Mouse (Mus musculus): ENCODE results near the gene Ccl28. TPM values are rescaled to one million over a fixed set of nuclear protein-coding genes. Genes with fewer than 3 reads are reported as not detected.
"Not testable (repeated sequence)": the region's sequence is repeated elsewhere in the genome, so short reads cannot be mapped to it uniquely, and the experiment has no call there.

Gene Ccl28
- polyA plus RNA-seq, 1 experiment from 2014 or later = not detected

DNA sequence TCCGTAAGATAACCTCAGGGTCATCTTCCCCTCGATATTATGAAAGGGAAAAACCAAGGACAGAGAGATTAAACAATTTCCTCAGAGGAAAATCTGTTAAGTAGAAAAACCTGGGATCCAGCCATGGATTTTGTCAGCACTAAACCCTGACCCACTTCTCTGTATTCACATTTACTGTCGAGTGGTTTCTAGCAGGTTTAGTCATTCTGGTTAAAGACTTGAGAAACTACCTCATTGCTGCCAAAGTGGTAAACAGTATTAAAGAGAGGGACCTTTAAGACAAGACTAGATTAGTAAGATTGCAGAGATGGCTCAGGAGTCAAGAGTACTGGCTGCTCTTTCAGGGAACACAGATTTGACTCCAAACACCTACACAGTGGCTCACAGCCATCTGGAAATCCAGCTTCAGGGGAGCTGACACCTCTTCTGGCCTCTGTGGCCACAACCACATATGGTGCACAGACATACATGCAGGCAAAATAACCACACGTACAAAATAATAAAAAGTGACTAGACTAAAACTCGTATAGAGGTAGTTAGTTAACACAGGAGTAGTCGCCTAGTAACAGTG lies 33.3 kb downstream of the Ccl28 start:
- no peak for ATAC-seq (replicated peaks; ENCODE audit: low FRiP score, low TSS enrichment, low read depth)
- H3K36me3 ChIP-seq (ENCODE audit: control insufficient read depth, insufficient read depth, low read length) = no peaks in the 10 kb centered on the region
- no peaks in the 10 kb centered on the region for H3K4me1 ChIP-seq (replicated peaks; ENCODE audit: control insufficient read depth, insufficient read depth, low read length)
- no peak overlapping the region for H3K9ac ChIP-seq (ENCODE audit: low read length)
- no peak overlapping the region for H3K27ac ChIP-seq (ENCODE audit: low read depth)
- no peaks in the 10 kb centered on the region for H3K9me3 ChIP-seq (ENCODE audit: control insufficient read depth, low read length)
- 82% methylated on average over 6 of the region's 6 CpGs for WGBS
- DNase-seq (ENCODE audit: low spot score) = no peak
- no peaks in the 10 kb centered on the region for H3K27me3 ChIP-seq (replicated peaks; ENCODE audit: control insufficient read depth, insufficient read depth, low read length)
- no peak overlapping the region for H3K4me3 ChIP-seq (ENCODE audit: low read depth, low read length)
- H3K4me2 ChIP-seq (ENCODE audit: low read length) = no peak overlapping the region

DNA sequence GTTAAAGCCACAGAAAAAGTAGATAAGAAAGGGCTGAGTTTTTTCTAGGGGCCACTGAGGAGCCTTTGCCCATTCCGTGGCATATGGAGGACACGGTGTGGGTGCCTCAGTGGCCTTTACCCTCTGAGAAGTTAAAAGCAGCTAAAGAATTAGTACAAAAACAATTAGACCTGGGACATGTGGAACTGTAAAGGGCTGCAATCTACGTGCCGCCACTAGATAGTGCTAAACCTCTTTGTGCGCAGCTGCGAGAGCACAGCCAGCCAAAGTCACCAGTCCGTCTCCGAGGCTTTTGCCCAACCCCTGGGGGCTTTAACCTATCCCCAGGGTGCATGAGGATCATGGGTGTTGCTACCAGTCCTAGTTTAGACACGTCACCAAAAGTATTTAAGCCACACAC lies 37.8 kb downstream of the Ccl28 start:
- DNase-seq (ENCODE audit: low spot score); H3K27ac ChIP-seq (ENCODE audit: low read depth); H3K9ac ChIP-seq (ENCODE audit: low read length); H3K36me3 ChIP-seq (ENCODE audit: control insufficient read depth, insufficient read depth, low read length); H3K4me1 ChIP-seq (replicated peaks; ENCODE audit: control insufficient read depth, insufficient read depth, low read length); H3K4me2 ChIP-seq (ENCODE audit: low read length); H3K9me3 ChIP-seq (ENCODE audit: control insufficient read depth, low read length); H3K27me3 ChIP-seq (replicated peaks; ENCODE audit: control insufficient read depth, insufficient read depth, low read length); ATAC-seq (replicated peaks; ENCODE audit: low FRiP score, low TSS enrichment, low read depth); H3K4me3 ChIP-seq (ENCODE audit: low read depth, low read length): not testable (repeated sequence)
- 88% methylated on average over 4 of the region's 9 CpGs for WGBS

DNA sequence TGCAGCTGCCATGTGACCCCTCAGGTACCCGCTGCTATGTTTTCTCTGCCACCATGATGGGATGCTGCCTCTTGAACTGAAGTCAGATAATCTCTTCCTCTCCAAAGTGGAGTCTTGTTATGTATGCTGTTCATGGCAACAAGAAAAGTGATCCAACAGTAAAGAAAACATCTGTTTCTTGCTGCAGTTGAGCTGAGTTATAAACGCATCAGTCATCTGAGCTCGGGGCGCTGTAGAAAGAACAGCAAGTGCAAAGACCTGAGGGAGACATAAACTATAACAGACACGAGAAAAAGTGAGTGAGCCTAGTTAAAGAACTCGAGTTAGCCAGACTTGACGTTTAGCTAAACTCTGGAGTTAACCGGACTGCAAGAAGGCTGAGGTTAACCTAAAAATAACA lies 55.2 kb downstream of the Ccl28 start:
- Histone ChIP-seq H3K27ac (ENCODE audit: low read depth) (no peak overlapping the region), H3K27me3 (replicated peaks; ENCODE audit: control insufficient read depth, insufficient read depth, low read length) (no peaks in the 10 kb centered on the region), H3K9me3 (ENCODE audit: control insufficient read depth, low read length) (no peaks in the 10 kb centered on the region), H3K36me3 (ENCODE audit: control insufficient read depth, insufficient read depth, low read length) (no peaks in the 10 kb centered on the region), H3K4me2 (ENCODE audit: low read length) (no peak overlapping the region), H3K4me3 (ENCODE audit: low read depth, low read length) (no peak overlapping the region), H3K4me1 (replicated peaks; ENCODE audit: control insufficient read depth, insufficient read depth, low read length) (0 out of 2 replicates have a peak, but pooled peaks cover under 1% of the 10 kb centered on the region), H3K9ac (ENCODE audit: low read length) (no peak overlapping the region)
- DNase-seq (ENCODE audit: low spot score) (no peak), ATAC-seq (replicated peaks; ENCODE audit: low FRiP score, low TSS enrichment, low read depth) (no peak)
- 55% methylated on average over 8 of the region's 8 CpGs for WGBS

DNA sequence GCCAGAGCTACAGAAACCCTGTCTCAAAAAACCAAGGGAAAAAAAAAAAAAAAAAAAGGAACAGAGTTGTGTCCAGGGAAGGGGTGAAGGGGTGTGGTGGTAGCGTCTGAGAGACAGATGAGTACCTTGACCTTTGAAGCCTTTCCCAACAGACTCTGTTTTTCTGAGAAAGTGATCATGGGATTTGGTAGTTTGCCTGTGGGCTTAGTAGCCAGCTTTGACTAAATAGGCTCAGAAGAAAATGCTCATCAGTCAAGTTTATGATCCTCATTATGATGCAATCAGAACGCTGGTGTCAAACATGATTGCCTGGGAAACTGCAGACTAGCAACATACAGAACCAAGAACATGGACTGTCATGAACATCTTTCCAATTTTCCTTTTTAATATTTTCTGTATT lies 56.1 kb downstream of the Ccl28 start:
- no peak overlapping the region for H3K27ac ChIP-seq (ENCODE audit: low read depth)
- H3K9me3 ChIP-seq (ENCODE audit: control insufficient read depth, low read length) = no peaks in the 10 kb centered on the region
- H3K4me3 ChIP-seq (ENCODE audit: low read depth, low read length) = no peak overlapping the region
- no peak overlapping the region for H3K4me2 ChIP-seq (ENCODE audit: low read length)
- peaks cover 10% of the 10 kb centered on the region; the same call in 1 of the 2 replicates for H3K4me1 ChIP-seq (replicated peaks; ENCODE audit: control insufficient read depth, insufficient read depth, low read length)
- no peak for ATAC-seq (replicated peaks; ENCODE audit: low FRiP score, low TSS enrichment, low read depth)
- no peak overlapping the region for H3K9ac ChIP-seq (ENCODE audit: low read length)
- no peaks in the 10 kb centered on the region for H3K36me3 ChIP-seq (ENCODE audit: control insufficient read depth, insufficient read depth, low read length)
- H3K27me3 ChIP-seq (replicated peaks; ENCODE audit: control insufficient read depth, insufficient read depth, low read length) = no peaks in the 10 kb centered on the region
- no peak for DNase-seq (ENCODE audit: low spot score)
- WGBS = 64% methylated on average over 2 of the region's 2 CpGs

DNA sequence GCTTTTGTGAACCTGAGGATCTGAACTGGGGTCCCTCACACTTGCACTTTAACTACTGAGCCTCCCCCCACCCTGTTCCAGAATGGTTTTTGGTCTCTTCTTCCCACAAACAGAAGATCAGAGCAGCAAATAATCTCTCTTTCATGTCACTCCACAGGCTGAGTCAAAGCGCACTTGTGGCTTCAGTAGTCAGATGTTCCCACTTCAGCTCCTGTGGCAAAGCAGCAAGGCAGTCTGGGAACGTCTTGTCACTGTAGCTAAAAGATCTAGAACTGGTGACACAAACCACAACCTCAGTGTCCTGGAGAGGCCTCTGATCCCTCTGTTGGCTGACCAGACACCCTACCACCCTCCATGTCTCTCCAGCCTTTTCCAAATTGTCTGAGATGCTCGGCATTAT lies 57.5 kb downstream of the Ccl28 start:
- Histone ChIP-seq H3K4me2 (ENCODE audit: low read length) (no peak overlapping the region), H3K9ac (ENCODE audit: low read length) (no peak overlapping the region), H3K4me3 (ENCODE audit: low read depth, low read length) (no peak overlapping the region), H3K9me3 (ENCODE audit: control insufficient read depth, low read length) (no peaks in the 10 kb centered on the region), H3K27ac (ENCODE audit: low read depth) (no peak overlapping the region), H3K27me3 (replicated peaks; ENCODE audit: control insufficient read depth, insufficient read depth, low read length) (no peaks in the 10 kb centered on the region), H3K4me1 (replicated peaks; ENCODE audit: control insufficient read depth, insufficient read depth, low read length) (peaks cover 11% of the 10 kb centered on the region; the same call in 1 of the 2 replicates), H3K36me3 (ENCODE audit: control insufficient read depth, insufficient read depth, low read length) (no peaks in the 10 kb centered on the region)
- DNase-seq (ENCODE audit: low spot score) = no peak
- ATAC-seq (replicated peaks; ENCODE audit: low FRiP score, low TSS enrichment, low read depth) = no peak
- WGBS = 51% methylated on average over 3 of the region's 3 CpGs

DNA sequence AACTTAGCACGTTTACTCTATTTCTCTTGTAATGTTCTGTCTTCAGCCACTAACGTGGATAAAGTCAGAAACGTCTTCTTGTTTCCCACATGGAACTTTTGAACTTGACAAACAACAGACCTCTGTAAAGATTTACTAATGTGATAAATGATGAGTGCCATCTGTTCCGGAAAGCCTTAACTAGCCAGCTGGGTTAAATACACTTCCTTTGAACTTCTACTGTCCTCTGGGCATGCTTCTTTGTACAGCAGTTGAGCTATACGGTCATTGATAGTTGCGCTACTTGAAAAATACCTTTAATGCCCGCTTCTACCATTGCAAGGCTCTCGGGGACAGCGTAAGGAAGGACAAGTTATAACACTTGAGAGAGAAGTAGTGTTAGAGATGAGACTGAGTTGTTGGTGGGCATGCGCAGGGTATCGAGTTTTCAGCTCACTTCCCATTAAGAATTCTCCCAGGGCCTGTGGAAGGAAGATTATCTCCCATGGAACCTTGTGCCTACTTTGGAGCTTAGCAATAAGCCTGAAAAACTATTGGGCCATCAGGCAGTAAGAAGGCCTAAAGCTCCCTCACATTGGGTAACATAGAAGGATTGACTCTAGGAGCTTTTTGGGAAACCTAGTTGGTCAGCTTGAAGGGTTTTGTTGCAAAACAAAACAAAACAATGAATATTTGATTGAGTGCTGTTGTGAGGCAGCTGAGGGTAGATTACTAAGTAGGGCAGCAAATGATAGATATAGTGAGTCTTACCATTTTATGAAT lies 61.0 kb downstream of the Ccl28 start:
- Histone ChIP-seq H3K27ac (ENCODE audit: low read depth) (peak overlapping the region; percentile 22; the same call in 1 of the 2 replicates), H3K4me1 (replicated peaks; ENCODE audit: control insufficient read depth, insufficient read depth, low read length) (peaks cover 11% of the 10 kb centered on the region; the same call in 1 of the 2 replicates), H3K27me3 (replicated peaks; ENCODE audit: control insufficient read depth, insufficient read depth, low read length) (no peaks in the 10 kb centered on the region), H3K36me3 (ENCODE audit: control insufficient read depth, insufficient read depth, low read length) (no peaks in the 10 kb centered on the region), H3K9ac (ENCODE audit: low read length) (no peak overlapping the region), H3K4me3 (ENCODE audit: low read depth, low read length) (no peak overlapping the region), H3K4me2 (ENCODE audit: low read length) (no peak overlapping the region), H3K9me3 (ENCODE audit: control insufficient read depth, low read length) (no peaks in the 10 kb centered on the region)
- 47% methylated on average over 11 of the region's 11 CpGs for WGBS
- DNase-seq (ENCODE audit: low spot score) = no peak
- no peak for ATAC-seq (replicated peaks; ENCODE audit: low FRiP score, low TSS enrichment, low read depth)

DNA sequence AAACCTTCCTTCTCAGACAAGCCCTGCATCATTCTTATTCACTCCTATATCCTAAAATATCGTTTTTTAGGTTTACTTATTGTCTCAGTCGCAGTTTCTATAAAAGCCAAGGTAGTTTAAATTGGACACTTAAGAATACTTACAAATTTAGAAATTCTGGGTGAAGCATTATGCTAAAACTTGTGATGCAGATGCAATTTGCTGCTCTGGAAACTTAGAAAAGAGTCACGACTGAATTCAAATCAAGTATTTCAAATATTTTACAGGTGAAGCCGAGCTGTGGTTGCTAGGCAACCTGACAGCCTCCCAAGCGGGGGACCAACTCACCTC lies 66.1 kb downstream of the Ccl28 start:
- Histone ChIP-seq H3K9me3 (ENCODE audit: control insufficient read depth, low read length) (no peaks in the 10 kb centered on the region), H3K4me1 (replicated peaks; ENCODE audit: control insufficient read depth, insufficient read depth, low read length) (peaks cover 21% of the 10 kb centered on the region), H3K27ac (ENCODE audit: low read depth) (peak overlapping the region; percentile 1; the same call in 1 of the 2 replicates), H3K4me2 (ENCODE audit: low read length) (peak overlapping the region; percentile 53), H3K4me3 (ENCODE audit: low read depth, low read length) (peak overlapping the region; percentile 80), H3K36me3 (ENCODE audit: control insufficient read depth, insufficient read depth, low read length) (0 out of 2 replicates have a peak, but pooled peaks cover 7% of the 10 kb centered on the region), H3K9ac (ENCODE audit: low read length) (peak overlapping the region; percentile 35; the same call in 1 of the 2 replicates), H3K27me3 (replicated peaks; ENCODE audit: control insufficient read depth, insufficient read depth, low read length) (no peaks in the 10 kb centered on the region)
- ATAC-seq (replicated peaks; ENCODE audit: low FRiP score, low TSS enrichment, low read depth) (no peak), DNase-seq (ENCODE audit: low spot score) (no peak)
- WGBS = 10% methylated on average over 5 of the region's 5 CpGs

DNA sequence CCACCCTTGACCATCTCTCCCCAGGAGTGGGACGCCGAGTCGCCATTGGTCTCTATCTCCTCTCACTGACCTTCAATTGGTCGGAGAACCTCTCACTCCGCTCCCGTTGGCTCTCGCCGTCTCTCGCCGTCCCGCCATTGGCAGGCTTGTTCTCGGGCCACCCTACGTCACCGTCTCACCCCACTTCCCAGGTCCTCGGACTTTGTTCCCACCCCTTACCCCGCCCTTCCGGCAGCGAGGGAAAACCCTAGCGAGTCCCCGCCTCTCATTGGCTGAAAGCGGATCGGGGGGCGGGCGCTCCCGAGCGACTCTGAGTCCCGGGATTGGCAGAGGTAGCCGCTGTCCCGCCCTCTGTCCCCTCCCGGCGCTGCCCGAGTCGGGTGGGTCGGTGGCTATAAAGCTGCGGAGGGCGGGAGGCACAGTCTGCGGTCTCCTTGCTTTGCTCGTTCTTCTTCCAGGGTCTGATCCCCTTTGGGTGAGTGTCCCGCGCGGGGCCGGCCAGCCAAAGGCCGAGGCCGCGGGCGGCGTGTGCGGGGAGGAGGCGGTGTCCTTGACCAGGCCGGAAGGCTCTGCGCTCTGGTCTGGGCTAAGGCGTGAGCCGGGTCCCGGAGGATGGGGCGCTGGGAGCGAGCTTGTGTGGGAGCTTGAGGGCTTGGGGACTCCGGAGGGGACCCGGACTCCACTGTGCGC lies 66.6 kb downstream of the Ccl28 start, which contains the start of gene Hmgcs1:
TSS of gene Hmgcs1 (plus strand) at position 341 of the 690 bp plus-strand sequence.
- 0% methylated on average over 56 of the region's 59 CpGs for WGBS
- peak; percentile 99 for DNase-seq (ENCODE audit: low spot score)
- Histone ChIP-seq H3K36me3 (ENCODE audit: control insufficient read depth, insufficient read depth, low read length) (peaks cover 7% of the 10 kb centered on the region; the same call in 1 of the 2 replicates), H3K9ac (ENCODE audit: low read length) (peak within 1 kb of the TSS; percentile 76), H3K9me3 (ENCODE audit: control insufficient read depth, low read length) (no peaks in the 10 kb centered on the region), H3K27ac (ENCODE audit: low read depth) (peak within 1 kb of the TSS; percentile 92), H3K4me3 (ENCODE audit: low read depth, low read length) (peak within 1 kb of the TSS; percentile 80), H3K27me3 (replicated peaks; ENCODE audit: control insufficient read depth, insufficient read depth, low read length) (no peaks in the 10 kb centered on the region), H3K4me2 (ENCODE audit: low read length) (peak within 1 kb of the TSS; percentile 62), H3K4me1 (replicated peaks; ENCODE audit: control insufficient read depth, insufficient read depth, low read length) (peaks cover 19% of the 10 kb centered on the region)
- peak; percentile 99 for ATAC-seq (replicated peaks; ENCODE audit: low FRiP score, low TSS enrichment, low read depth)

All from intestine, embryonic 14.5 days (tissue).